Mouse (Mus musculus) liver, postnatal 0 days (tissue): ENCODE measurements around the gene Rnf207.

ENCODE experiments used
- CTCF ChIP-seq: sonication (generic); IDR thresholded peaks from 2 replicates; pipeline ENCODE4 v1.5.1; 2016; ENCODE audit warnings: antibody characterized with exemption, low read depth
- EP300 ChIP-seq: IDR thresholded peaks from 2 replicates; pipeline ENCODE4 v1.6.1; 2016; ENCODE audit warnings: antibody characterized with exemption, low read depth, mild to moderate bottlenecking

DNA sequence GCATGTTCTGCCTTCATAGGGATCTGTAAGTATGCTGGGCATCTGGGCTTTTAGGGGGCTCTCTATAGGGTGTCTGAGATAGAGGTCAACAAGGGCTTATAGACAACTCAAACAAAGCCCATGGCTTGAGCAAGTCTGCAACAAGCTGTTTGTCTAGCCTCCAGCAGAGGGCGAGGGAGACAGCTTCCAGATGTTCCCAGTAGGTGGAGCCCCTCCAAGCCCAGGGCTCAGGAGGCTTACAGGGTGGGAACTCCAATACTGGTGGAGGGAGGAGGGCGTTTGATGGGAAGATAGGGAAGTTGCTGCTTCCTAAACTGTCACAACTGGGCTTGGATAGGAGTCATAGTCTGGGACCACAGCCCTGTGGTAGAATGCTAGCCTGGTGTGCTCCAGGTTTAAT is 14.2 kb upstream of the Rnf207 start:
- peak; percentile 95 for TF ChIP-seq CTCF
- no peak for TF ChIP-seq EP300
